In the genomic region with DNA sequence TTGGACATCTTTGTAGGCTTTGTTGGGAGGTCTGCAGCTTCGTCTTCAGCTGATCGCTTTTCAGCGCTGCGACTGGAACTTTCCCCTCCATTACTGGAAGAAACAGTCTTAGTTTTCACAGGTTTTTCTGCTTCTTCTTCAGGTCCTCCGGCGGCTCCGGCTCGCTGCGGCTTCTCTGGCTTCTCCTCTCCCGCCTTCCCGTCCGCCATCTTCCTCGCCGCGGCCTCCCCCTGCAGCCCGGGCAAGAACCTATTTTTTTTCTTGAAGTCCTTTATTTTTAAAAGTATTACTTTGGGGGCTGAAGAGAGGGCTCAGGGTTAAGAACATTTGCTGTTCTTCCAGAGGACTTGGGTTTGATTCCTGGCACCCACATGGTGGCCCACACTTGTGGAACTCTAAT, we compare ENCODE assay signal across 10 mouse cellular contexts. TPM values are rescaled to one million over a fixed set of nuclear protein-coding genes. Genes with fewer than 3 reads are reported as not detected.
ATAC-seq lines count a peak whose summit lies in the region.
"Had no signal": no experiment of that assay in that cellular context is flagged by ENCODE, and none has a peak within 500 bp of the region (broad histone marks: within the 10 kb centered on the region; RNA-seq: fewer than 3 reads in every experiment).

No protein-coding gene starts in this region.

- peak; percentile 74 for ATAC-seq in CD4-positive, CD25-positive, alpha-beta regulatory T cell, adult 4 months
- 0 out of 2 replicates have a peak, but pooled peaks have one; percentile 72 for ATAC-seq in cerebellum, adult (ENCODE audit: insufficient number of reproducible peaks, low FRiP score, low TSS enrichment)
- ATAC-seq in erythroblast, adult 5-6 weeks (replicated peaks; ENCODE audit: low FRiP score, poor library complexity, severe bottlenecking), result peak; percentile 93
- ATAC-seq in frontal cortex, adult (ENCODE audit: low TSS enrichment), result peak; percentile 89
- ATAC-seq in hematopoietic stem cell, adult 5-6 weeks (replicated peaks in 1 of 2; ENCODE audit: insufficient read depth in 1 of 2, low FRiP score in 2 of 2, low TSS enrichment in 1 of 2, low read depth in 1 of 2, poor library complexity in 2 of 2, severe bottlenecking in 2 of 2), result peak; percentile 69 to 81; a peak in 3 of 4 replicates
- ATAC-seq in megakaryocyte, adult 5-6 weeks (ENCODE audit: poor library complexity, severe bottlenecking), result peak; percentile 99
- ATAC-seq in megakaryocyte-erythroid progenitor cell, adult 5-6 weeks (replicated peaks; ENCODE audit: low FRiP score, low TSS enrichment, poor library complexity, severe bottlenecking), result peak; percentile 77
- ATAC-seq in neutrophil, adult 5-6 weeks (ENCODE audit: extremely low read depth, insufficient number of reproducible peaks, low FRiP score, poor library complexity, severe bottlenecking), result peak; percentile 76

RNA-seq across cellular contexts. Expression of a gene that starts 12.5 kb away (rescaled TPM):
- not detected for polyA plus RNA-seq in CD4-positive, CD25-positive, alpha-beta regulatory T cell, adult 4 months (2017; shearing (Covaris generic))
- total RNA-seq in erythroblast, adult 5-6 weeks (2015; ENCODE audit: low replicate concordance), result not detected in 2 replicates
- total RNA-seq in erythroblast, adult 5-6 weeks (2017; ENCODE audit: low replicate concordance), result not detected in 2 replicates
- total RNA-seq in hematopoietic stem cell, adult 5-6 weeks (2017), result 0.44 TPM in 1 of 2 replicates, not detected in the other
- not detected in 2 replicates for total RNA-seq in megakaryocyte, adult 5-6 weeks (2015)
- 0.48 TPM in 1 of 2 replicates, not detected in the other for total RNA-seq in megakaryocyte, adult 5-6 weeks (2017)
- total RNA-seq in megakaryocyte-erythroid progenitor cell, adult 5-6 weeks (2014; fragmentation: Nextera tagmentation), result not detected in 2 replicates
- not detected in 2 replicates for total RNA-seq in megakaryocyte-erythroid progenitor cell, adult 5-6 weeks (2017)
- total RNA-seq in neutrophil, adult 5-6 weeks (2017), result 0.49 TPM in 1 of 2 replicates, not detected in the other
- total RNA-seq: MEL had no signal
- polyA plus RNA-seq: erythroblast, embryonic 14.5 days had no signal

RNA-seq across cellular contexts. Expression of a gene that starts 29.7 kb away (rescaled TPM):
- polyA plus RNA-seq in CD4-positive, CD25-positive, alpha-beta regulatory T cell, adult 4 months (2017; shearing (Covaris generic)), result 10 to 100 TPM; 33.3 to 54.7 TPM
- total RNA-seq in erythroblast, adult 5-6 weeks (2015; ENCODE audit: low replicate concordance), result 2.3 and 8.4 TPM in 2 replicates
- 0.94 and 10.3 TPM in 2 replicates for total RNA-seq in erythroblast, adult 5-6 weeks (2017; ENCODE audit: low replicate concordance)
- total RNA-seq in hematopoietic stem cell, adult 5-6 weeks (2017), result 4.7 and 5.1 TPM in 2 replicates
- total RNA-seq in megakaryocyte, adult 5-6 weeks (2015), result 13.4 and 14.3 TPM in 2 replicates
- total RNA-seq in megakaryocyte, adult 5-6 weeks (2017), result 9.7 and 11.3 TPM in 2 replicates
- total RNA-seq in megakaryocyte-erythroid progenitor cell, adult 5-6 weeks (2014; fragmentation: Nextera tagmentation), result 8.7 and 17.0 TPM in 2 replicates
- total RNA-seq in megakaryocyte-erythroid progenitor cell, adult 5-6 weeks (2017), result 1.8 and 3.3 TPM in 2 replicates
- total RNA-seq in neutrophil, adult 5-6 weeks (2017), result 19.8 and 30.1 TPM in 2 replicates
- total RNA-seq: MEL had no signal

RNA-seq across cellular contexts. Expression of a gene that starts 47.7 kb away (rescaled TPM):
- polyA plus RNA-seq in CD4-positive, CD25-positive, alpha-beta regulatory T cell, adult 4 months (2017; shearing (Covaris generic)), result under 1 TPM in 1 of 2 experiments, not detected in 1; 0.55 TPM
- not detected in 2 replicates for total RNA-seq in erythroblast, adult 5-6 weeks (2015; ENCODE audit: low replicate concordance)
- not detected in 2 replicates for total RNA-seq in erythroblast, adult 5-6 weeks (2017; ENCODE audit: low replicate concordance)
- not detected in 2 replicates for total RNA-seq in hematopoietic stem cell, adult 5-6 weeks (2017)
- 0.74 TPM in 1 of 2 replicates, not detected in the other for total RNA-seq in megakaryocyte, adult 5-6 weeks (2015)
- 0.15 and 0.94 TPM in 2 replicates for total RNA-seq in megakaryocyte, adult 5-6 weeks (2017)
- total RNA-seq in megakaryocyte-erythroid progenitor cell, adult 5-6 weeks (2014; fragmentation: Nextera tagmentation), result not detected in 2 replicates
- 0.05 TPM in 1 of 2 replicates, not detected in the other for total RNA-seq in megakaryocyte-erythroid progenitor cell, adult 5-6 weeks (2017)
- total RNA-seq in neutrophil, adult 5-6 weeks (2017), result 0.37 TPM in 1 of 2 replicates, not detected in the other
- total RNA-seq: MEL had no signal
- polyA plus RNA-seq: erythroblast, embryonic 14.5 days had no signal

Comparison
In these comparisons a context has a peak if more than half of its experiments do, and no peak if none do; other contexts are left out.
1. Peak in every context shown above with its lines: ATAC-seq.